11 mouse cellular contexts compared by ENCODE assay signal in the genomic region with DNA sequence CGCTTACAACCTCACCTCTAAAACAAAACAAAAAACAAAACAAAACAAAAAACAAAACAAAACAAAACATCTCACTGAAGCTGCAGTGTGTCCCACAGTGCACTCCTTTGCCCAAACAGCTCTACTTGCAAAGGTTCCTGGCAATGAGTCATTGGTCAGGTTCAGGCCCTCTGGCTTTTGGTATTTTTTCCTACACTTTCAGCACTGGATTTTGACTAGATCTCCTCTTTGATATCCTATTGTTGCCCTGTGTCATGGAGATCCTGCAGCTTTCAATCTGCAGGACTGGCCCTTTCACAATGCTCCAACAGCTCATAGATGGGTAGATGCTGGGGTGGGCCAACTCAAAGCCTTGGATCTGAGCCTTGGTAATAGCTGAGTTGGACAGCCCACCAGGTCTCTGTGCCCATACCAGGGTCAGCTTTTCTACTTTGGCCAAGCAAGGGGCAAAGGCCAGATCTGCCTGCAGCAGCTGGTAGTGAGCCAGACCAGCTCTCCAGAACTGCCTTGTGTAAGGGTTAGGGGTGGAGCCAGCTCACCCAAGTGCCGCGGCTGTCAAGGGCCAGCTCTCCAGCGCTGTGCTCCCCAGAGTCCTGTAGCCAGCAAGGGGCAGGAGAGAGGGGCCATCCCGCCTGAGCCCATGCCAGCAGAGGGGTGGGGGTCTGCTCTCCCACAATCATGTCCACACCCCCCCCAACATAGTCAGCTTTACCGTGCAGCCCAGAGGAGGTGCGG. TPM values are rescaled to one million over a fixed set of nuclear protein-coding genes. Genes with fewer than 3 reads are reported as not detected.
DNase-seq lines count a peak whose midpoint lies in the region; ATAC-seq lines count a peak whose summit lies in the region.
"Had no signal": no experiment of that assay in that cellular context is flagged by ENCODE, and none has a peak within 500 bp of the region (broad histone marks: within the 10 kb centered on the region; RNA-seq: fewer than 3 reads in every experiment).

No protein-coding gene starts in this region.

- peaks cover 15% of the 10 kb centered on the region for H3K36me3 ChIP-seq in hindbrain, embryonic 15.5 days
- H3K36me3 ChIP-seq in hindbrain, embryonic 11.5 days (ENCODE audit: control insufficient read depth, insufficient read depth, low read length): peaks cover 2% of the 10 kb centered on the region; the same call in 1 of the 2 replicates
- H3K36me3 ChIP-seq in intestine, embryonic 15.5 days: peaks cover 8% of the 10 kb centered on the region; the same call in 1 of the 2 replicates

- H3K4me1 ChIP-seq in hindbrain, embryonic 15.5 days (replicated peaks): no peaks in the 10 kb centered on the region
- no peaks in the 10 kb centered on the region for H3K4me1 ChIP-seq in hindbrain, embryonic 11.5 days (replicated peaks; ENCODE audit: control insufficient read depth, insufficient read depth, low read length)
- 0 out of 2 replicates have a peak, but pooled peaks cover 4% of the 10 kb centered on the region for H3K4me1 ChIP-seq in intestine, embryonic 15.5 days (replicated peaks)

- no peak overlapping the region for H3K4me3 ChIP-seq in hindbrain, embryonic 15.5 days
- H3K4me3 ChIP-seq in hindbrain, embryonic 11.5 days (ENCODE audit: low read depth, low read length): no peak overlapping the region
- no peak overlapping the region for H3K4me3 ChIP-seq in intestine, embryonic 15.5 days (replicated peaks)
- H3K4me3 ChIP-seq: heart, adult 2 months had no signal

- DNase-seq in hindbrain, embryonic 11.5 days (ENCODE audit: low spot score): no peak
- peak; percentile 36 for DNase-seq in ZHBTc4 (ENCODE audit: low read depth, low spot score)
- DNase-seq in lung, postnatal 10 days: peak; percentile 71
- no peak for DNase-seq in spleen, adult 18-20 months
- DNase-seq in thymus, postnatal 0 days (ENCODE audit: low spot score): no peak
- no peak for DNase-seq in yolk sac, embryonic 10.5 days (ENCODE audit: low spot score)
- DNase-seq: embryo, embryonic 11 days; thymus, postnatal 4 days had no signal

- no peak overlapping the region for H3K9ac ChIP-seq in hindbrain, embryonic 15.5 days
- no peak overlapping the region for H3K9ac ChIP-seq in hindbrain, embryonic 11.5 days (ENCODE audit: low read depth, low read length)
- no peak overlapping the region for H3K9ac ChIP-seq in intestine, embryonic 15.5 days

- H3K27ac ChIP-seq in hindbrain, embryonic 15.5 days (replicated peaks): no peak overlapping the region
- H3K27ac ChIP-seq in hindbrain, embryonic 11.5 days (ENCODE audit: low read depth, low read length): no peak overlapping the region
- H3K27ac ChIP-seq in intestine, embryonic 15.5 days: no peak overlapping the region
- H3K27ac ChIP-seq: heart, adult 2 months had no signal

- 82% methylated on average over 7 of the region's 7 CpGs for WGBS in hindbrain, embryonic 15.5 days
- WGBS in hindbrain, embryonic 11.5 days: 91% methylated on average over 7 of the region's 7 CpGs
- 80% methylated on average over 7 of the region's 7 CpGs for WGBS in intestine, embryonic 15.5 days

- ATAC-seq in hindbrain, embryonic 15.5 days (ENCODE audit: low FRiP score, low read depth): peak; percentile 27; the same call in 1 of the 2 replicates
- no peak for ATAC-seq in hindbrain, embryonic 11.5 days (ENCODE audit: low FRiP score)
- peak; percentile 65 for ATAC-seq in intestine, embryonic 15.5 days

- no peak overlapping the region for H3K4me2 ChIP-seq in hindbrain, embryonic 15.5 days
- no peak overlapping the region for H3K4me2 ChIP-seq in hindbrain, embryonic 11.5 days (replicated peaks; ENCODE audit: low read depth, low read length)
- H3K4me2 ChIP-seq in intestine, embryonic 15.5 days (replicated peaks): no peak overlapping the region

- no peaks in the 10 kb centered on the region for H3K9me3 ChIP-seq in hindbrain, embryonic 15.5 days
- no peaks in the 10 kb centered on the region for H3K9me3 ChIP-seq in hindbrain, embryonic 11.5 days (ENCODE audit: control insufficient read depth, low read length)
- no peaks in the 10 kb centered on the region for H3K9me3 ChIP-seq in intestine, embryonic 15.5 days

- H3K27me3 ChIP-seq in hindbrain, embryonic 15.5 days: no peaks in the 10 kb centered on the region
- no peaks in the 10 kb centered on the region for H3K27me3 ChIP-seq in hindbrain, embryonic 11.5 days (ENCODE audit: control insufficient read depth, insufficient read depth, low read length)
- H3K27me3 ChIP-seq in intestine, embryonic 15.5 days (replicated peaks): no peaks in the 10 kb centered on the region

RNA-seq across cellular contexts. Expression of a gene that starts 30.3 kb away (rescaled TPM):
- polyA plus RNA-seq in hindbrain, embryonic 15.5 days (2015; fragmentation: Nextera tagmentation; extraction: Ambion mirVana): 9.4 and 11.2 TPM in 2 replicates
- polyA plus RNA-seq in hindbrain, embryonic 11.5 days (2014; fragmentation: Nextera tagmentation; extraction: Ambion mirVana): 7.7 and 17.5 TPM in 2 replicates
- 11.2 and 12.7 TPM in 2 replicates for polyA plus RNA-seq in intestine, embryonic 15.5 days (2015; fragmentation: Nextera tagmentation; extraction: Ambion mirVana)
- polyA plus RNA-seq in thymus, postnatal 0 days (2015; fragmentation: Nextera tagmentation; extraction: Ambion mirVana): 10.4 and 16.9 TPM in 2 replicates

RNA-seq across cellular contexts. Expression of a gene that starts 31.8 kb away (rescaled TPM):
- 63.3 and 65.6 TPM in 2 replicates for polyA plus RNA-seq in hindbrain, embryonic 15.5 days (2015; fragmentation: Nextera tagmentation; extraction: Ambion mirVana)
- polyA plus RNA-seq in hindbrain, embryonic 11.5 days (2014; fragmentation: Nextera tagmentation; extraction: Ambion mirVana): 112 and 123 TPM in 2 replicates
- polyA plus RNA-seq in intestine, embryonic 15.5 days (2015; fragmentation: Nextera tagmentation; extraction: Ambion mirVana): 135 and 139 TPM in 2 replicates
- 81.0 and 92.7 TPM in 2 replicates for polyA plus RNA-seq in thymus, postnatal 0 days (2015; fragmentation: Nextera tagmentation; extraction: Ambion mirVana)

RNA-seq across cellular contexts. Expression of a gene that starts 32.9 kb away (rescaled TPM):
- 21.0 and 23.8 TPM in 2 replicates for polyA plus RNA-seq in hindbrain, embryonic 15.5 days (2015; fragmentation: Nextera tagmentation; extraction: Ambion mirVana)
- polyA plus RNA-seq in hindbrain, embryonic 11.5 days (2014; fragmentation: Nextera tagmentation; extraction: Ambion mirVana): 38.8 and 44.1 TPM in 2 replicates
- 36.3 and 39.4 TPM in 2 replicates for polyA plus RNA-seq in intestine, embryonic 15.5 days (2015; fragmentation: Nextera tagmentation; extraction: Ambion mirVana)
- polyA plus RNA-seq in thymus, postnatal 0 days (2015; fragmentation: Nextera tagmentation; extraction: Ambion mirVana): 90.2 and 104 TPM in 2 replicates

Comparison
In these comparisons a context has a peak if more than half of its experiments do, and no peak if none do; other contexts are left out.
1. DNase-seq: peak in ZHBTc4 (single experiment) and lung, postnatal 10 days (single experiment); none in hindbrain, embryonic 11.5 days (single experiment), spleen, adult 18-20 months (0 of 2), thymus, postnatal 0 days (single experiment) and yolk sac, embryonic 10.5 days (single experiment).